Mouse (Mus musculus) spleen, embryonic (tissue): ENCODE data around the gene Vars.
"Not testable (repeated sequence)": the region's sequence is repeated elsewhere in the genome, so short reads cannot be mapped to it uniquely, and the experiment has no call there.

Experiments
- CTCF ChIA-PET: fragments of 350-600 bp; sonication (Branson Sonifier 250); formaldehyde crosslinking; loops from one replicate; lab custom pipeline; 2022; lab: Charles Lee

Vars gene

DNA sequence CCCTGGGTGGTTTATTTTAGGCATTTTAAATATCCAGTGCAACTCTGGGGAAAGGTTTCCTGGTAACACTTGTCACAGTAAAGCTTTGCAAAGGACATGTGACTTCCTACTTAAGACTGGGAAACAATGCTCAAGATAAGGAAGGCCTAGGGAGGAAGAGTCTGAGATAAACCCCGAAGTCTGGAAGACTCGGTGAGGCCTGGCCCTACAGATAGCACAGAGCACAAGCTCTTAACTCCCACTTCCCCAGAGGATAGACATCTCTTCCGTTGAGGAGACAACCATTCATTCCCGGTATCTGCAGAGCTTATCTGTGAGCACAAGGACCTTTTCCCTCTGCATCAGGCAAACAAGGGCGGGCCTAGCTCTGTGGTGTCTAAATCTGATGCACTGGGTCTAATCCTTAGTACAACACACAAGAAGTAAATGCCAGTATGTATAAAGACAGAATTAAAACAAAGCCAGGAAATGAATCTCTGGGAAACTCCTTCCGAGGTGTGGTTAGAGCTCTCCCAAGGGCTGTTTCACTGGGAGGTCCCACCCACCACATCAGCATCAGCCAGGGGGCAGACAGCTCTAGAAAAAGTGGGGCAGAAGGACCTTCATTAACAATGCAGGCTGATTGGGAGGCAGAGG, 21.2 kb downstream of the Vars start:
- CTCF ChIA-PET: interaction anchor here (0.5 to 2.4 kb wide), 4 partner anchors 18 to 37 kb away, joined by 3 to 16 read pairs (median 6); partner anchors contain the start of gene Ddah2

DNA sequence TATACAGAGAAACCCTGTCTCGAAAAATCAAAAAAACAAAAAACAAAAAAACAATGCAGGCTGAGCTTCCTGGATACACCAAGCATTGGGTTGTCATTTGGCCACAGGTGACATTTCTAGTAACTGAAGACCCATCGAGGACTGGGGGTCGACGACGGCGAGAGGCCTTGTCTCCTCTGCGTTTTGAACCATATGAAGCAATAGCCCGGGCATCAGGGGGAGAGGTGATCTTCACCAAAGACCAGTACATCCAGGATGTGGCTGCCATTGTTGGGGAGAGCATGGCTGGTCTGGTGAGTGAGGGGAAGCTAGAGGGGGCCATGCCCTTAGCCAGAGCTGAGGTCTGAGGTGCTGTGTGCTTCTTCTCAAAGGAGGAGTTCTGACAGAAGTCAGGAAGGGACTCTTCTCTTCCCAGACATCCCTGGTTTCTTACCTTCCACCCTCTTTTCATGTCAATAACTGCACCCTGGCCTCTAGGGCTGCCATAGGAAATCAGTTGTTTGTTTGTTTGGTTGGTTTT, 21.8 kb downstream of the Vars start:
- CTCF ChIA-PET: interaction anchor here (0.5 to 2.4 kb wide), 3 partner anchors 17 to 37 kb away, joined by 3 to 16 read pairs (median 3); partner anchors contain the start of gene Ddah2

DNA sequence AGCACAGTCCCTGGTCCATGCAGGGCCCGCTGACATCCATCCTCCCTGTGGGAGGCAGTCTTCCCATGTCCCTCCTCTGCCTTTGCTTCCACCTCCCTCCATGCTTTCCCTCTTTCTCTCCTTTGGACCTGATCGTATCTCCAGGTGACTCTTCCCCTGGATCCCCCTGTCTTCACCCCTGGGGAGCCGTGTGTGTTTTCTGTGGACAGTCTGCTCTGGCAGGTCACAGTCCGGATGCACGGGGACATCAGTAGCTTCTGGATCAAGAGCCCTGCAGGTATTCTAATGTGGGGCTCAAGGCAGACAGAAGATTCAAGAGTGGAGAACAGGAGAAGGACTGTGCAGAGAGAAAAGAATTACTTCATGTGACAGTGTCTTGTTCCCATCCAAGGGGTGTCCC, 22.4 kb downstream of the Vars start:
- CTCF ChIA-PET: interaction anchor here (0.7 kb wide), 1 partner anchor 12 kb away, joined by 3 read pairs; no protein-coding TSS in a partner anchor

DNA sequence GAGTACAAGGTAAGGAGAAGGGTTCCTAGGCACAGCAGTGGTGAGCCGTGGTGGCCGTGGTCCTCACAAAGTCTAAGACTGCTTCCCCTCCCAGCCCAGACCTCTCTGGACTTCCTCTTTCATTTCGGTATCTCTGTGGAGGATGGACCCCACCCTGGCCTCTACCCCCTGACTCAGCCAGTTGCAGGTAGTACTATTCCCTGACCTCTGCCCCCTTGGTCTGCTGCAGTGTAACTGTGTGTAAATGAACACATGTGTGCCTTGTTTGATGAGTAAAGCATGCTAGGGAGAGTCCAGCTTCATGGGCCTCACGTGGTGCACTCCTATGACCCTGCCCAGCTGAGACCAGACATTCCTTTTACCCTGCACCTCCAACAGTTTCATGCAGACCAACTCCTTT, 23.0 kb downstream of the Vars start:
- CTCF ChIA-PET: interaction anchor here (0.7 to 1.2 kb wide), 2 partner anchors 11 to 21 kb away, joined by 3 read pairs; no protein-coding TSS in a partner anchor

DNA sequence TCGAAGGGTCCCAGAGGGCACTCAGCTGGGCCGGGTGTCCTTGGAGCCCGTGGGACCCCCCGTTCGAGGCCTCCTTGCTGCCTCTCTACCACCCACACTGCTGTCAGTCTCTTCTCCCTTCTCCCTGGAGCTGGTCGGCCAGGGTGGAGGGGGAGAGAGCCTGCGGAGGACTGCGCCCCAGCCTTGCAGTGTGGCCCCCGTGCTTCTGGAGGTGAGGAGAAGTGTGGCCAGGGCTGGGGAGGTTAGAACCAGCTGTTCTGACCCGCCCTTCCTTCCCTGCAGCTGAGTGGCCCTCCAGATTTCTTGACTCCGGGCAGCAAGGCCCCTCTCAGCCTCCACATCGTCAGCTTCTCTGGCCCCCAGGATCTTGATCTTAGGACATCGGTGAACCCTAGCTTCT, 23.5 kb downstream of the Vars start:
- CTCF ChIA-PET: interaction anchor here (0.5 to 1.2 kb wide), 2 partner anchors 20 to 50 kb away, joined by 3 to 4 read pairs; no protein-coding TSS in a partner anchor

DNA sequence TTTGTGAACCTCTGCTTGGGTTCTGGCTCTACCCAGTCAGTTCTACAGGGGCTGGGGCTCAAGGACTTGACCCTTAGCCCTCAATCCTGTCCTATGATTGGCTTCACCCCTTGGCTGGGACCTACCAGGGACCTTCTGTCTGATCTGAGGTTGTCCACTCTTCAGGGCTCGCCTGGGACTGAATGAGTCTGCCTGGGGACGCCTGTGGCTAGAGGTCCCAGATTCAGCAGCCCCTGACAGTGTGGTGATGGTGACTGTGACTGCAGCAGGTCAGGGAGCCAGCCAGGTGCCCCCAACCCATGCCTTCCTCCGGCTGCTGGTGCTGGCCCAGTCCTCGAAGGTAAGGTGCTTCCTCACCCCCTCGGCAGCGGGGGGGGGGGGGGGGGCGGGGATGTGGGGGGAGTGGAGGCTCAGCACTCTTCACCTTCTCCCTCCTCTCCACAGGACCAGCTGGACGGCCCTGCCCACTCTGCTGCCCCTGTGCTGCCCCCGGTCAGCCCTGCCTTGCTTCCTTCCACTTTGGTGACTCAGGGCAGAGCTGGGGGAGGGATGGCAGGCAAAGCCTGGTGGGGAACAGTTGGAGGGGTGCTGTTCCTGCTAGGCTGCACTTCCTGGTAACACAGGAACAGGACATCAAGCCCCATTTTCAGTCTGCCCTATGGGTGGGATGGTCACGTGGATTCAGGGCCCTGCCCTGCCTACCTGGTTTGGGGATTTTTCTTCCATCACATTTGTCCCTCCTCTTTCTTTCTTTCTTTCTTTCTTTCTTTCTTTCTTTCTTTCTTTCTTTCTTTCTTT, 24.1 kb downstream of the Vars start:
- CTCF ChIA-PET: interaction anchor here (0.5 to 1.2 kb wide), 2 partner anchors 20 to 51 kb away, joined by 3 to 4 read pairs; no protein-coding TSS in a partner anchor

DNA sequence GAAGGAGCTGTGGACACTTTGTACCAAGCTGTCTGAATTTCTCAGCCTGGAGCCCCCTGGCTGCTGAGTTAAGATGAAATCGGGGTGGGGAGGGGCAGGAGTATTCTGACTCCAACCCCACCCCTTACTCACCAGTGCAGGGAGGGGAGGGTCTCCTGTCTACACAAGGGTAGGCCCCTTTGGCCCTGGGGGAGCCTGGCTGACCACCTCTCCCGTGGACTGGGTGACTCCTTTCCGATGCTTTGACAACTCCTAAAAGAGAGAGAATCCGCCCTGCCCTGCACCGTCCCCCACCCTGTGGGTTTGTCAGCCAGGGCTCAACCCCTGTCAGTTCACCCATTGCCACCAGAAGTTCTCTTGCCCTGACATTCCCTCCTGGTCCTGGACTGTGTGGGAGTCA, 25.4 kb downstream of the Vars start:
- CTCF ChIA-PET: interaction anchor here (0.6 to 0.7 kb wide), 4 partner anchors 19 to 241 kb away, joined by 4 to 5 read pairs (median 4); no protein-coding TSS in a partner anchor

DNA sequence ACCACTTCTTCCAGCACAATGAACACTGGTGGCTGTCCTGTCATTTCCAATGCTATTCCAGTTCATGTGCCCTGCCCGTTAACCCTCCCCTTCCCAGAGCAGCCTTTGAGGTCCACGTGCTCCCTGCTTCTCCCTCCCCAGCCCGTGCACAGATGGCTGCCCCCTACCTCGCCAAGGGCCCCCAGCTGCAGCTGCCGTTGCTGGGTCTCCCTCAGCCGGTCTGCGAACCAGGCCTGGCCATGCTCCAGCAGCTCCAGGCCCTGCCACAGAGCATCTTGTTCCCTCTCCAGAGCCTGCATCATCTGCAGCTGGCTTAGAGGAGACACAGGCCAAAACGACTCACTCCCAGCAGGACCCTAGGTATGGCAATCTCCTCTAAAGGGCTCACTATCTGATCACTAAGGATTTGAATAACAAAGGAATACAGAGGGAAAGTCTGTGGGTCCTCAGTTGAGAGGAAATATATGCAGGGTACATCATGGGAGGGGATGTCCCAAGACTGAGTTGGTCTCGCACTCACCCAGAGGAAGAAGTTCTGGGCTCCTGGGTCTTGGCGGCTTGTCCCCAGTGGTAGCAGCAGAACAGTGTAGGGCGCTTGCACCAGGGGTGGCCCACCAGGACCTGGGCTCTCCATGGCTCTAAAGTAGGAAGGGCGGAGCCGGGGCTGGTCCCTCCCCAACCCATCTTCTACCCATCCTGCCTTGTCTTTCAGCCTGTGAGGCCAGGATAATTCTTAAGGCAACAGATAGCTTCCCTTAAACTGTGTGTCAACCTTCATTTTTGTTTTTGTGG, 26.7 kb downstream of the Vars start, which contains the start of gene Sapcd1:
Gene Sapcd1 (minus strand): TSS at position 740 of the 792 bp plus-strand sequence.
- CTCF ChIA-PET: interaction anchor here (0.6 to 1.2 kb wide), 2 partner anchors 19 to 357 kb away, joined by 4 to 5 read pairs; partner anchors contain the start of gene Msh5

DNA sequence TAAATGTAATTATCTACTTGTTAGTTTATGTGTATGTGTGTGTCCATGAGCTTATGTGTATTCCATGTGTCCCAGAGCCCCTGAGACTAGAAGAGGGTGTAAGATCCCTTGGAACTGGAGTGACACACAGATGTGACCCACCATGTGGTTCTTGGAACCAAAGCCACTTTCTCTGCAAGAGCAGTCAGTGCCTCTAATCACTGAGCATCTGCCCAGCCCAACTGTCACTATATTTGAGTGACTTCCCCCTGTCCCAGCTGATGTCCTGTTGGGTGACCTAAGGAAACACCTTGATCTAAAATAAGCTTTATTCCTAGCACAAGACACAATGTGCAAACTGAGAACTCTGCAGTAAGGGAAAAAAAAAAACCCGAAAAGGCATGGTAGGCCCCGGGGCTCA, 27.5 kb downstream of the Vars start:
- CTCF ChIA-PET: interaction anchor here (0.6 to 1.2 kb wide), 3 partner anchors 18 to 356 kb away, joined by 4 to 5 read pairs (median 5); partner anchors contain the start of gene Msh5

DNA sequence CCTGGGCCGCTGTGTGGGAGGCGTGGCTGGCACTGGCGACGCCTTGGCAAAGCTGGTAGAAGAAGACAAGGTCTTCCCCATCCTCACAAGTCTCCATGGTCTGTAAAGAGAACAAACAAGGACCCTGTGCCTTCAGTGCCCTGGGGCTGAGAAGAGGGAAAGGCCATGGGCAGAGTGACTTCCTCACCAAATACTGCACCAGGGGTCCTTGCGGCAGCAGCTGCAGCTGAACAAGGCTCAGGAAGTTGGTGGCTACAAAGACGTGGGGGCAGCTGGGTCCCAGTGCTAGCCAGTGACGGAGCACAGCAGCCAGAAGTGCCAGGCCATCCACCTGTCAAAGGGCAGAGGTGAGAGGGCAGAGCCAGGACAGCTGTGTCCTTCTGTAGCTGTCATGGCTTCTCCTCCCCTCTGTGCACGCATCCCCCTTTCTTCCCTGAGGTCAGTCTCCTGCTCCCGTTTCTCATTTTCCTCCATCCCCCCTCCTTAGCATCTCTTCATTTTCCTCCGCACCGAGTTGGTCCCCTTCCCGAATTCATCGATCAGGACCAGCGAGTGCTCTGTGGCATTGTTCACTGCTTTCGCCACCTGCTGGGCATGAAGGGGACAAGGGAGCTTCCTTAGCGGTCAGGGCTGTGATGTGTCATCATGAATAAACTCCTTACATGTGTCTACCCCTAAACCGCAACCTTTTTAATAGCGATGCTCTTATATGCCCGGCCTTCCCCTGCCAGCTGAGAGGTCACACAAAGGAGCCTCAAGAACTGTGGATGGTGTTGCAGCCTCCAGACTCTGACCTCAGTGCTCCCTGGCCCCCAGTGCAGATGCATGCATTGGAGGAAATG, 29.1 kb downstream of the Vars start:
- CTCF ChIA-PET: interaction anchor here (0.6 to 1.2 kb wide), 2 partner anchors 30 to 81 kb away, joined by 3 to 5 read pairs; no protein-coding TSS in a partner anchor

DNA sequence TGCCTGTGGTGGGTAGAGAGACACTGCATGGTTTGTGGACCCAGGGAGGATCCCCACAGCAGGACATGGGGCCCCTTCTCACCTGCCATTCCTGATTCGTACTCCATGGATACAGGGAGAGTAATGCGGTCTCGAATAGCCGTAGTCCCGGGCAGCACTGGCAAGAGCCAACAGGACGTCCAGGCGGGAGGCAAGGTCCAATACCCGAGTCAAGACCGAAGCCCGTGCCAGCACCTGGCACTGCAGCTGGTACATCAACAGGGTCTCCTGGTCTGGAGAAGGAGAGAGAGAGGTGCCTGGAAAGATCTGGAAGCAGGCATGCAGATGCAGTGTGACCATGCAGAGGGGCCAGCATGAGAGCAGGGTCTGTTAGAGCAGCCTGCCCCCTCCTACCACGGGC, 30.5 kb downstream of the Vars start:
- CTCF ChIA-PET: no interaction called here

DNA sequence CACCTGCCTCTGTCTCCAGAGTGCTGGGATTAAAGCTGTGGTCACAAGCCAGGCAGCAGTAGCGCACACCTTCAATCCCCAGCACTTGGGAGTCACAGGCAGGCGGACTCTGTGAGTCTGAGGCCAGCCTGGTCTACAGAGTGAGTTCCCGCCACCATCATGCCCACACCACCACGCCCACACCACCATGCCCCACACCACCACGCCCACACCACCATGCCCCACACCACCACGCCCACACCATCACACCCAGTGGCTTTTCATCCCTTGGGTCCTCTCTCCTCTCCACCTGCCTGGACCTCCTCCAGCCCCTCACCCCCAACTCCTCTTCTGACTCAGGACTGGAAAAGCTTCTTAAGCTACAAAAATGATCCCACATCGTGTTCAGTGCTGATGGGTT, 31.1 kb downstream of the Vars start:
- CTCF ChIA-PET: no interaction called here

DNA sequence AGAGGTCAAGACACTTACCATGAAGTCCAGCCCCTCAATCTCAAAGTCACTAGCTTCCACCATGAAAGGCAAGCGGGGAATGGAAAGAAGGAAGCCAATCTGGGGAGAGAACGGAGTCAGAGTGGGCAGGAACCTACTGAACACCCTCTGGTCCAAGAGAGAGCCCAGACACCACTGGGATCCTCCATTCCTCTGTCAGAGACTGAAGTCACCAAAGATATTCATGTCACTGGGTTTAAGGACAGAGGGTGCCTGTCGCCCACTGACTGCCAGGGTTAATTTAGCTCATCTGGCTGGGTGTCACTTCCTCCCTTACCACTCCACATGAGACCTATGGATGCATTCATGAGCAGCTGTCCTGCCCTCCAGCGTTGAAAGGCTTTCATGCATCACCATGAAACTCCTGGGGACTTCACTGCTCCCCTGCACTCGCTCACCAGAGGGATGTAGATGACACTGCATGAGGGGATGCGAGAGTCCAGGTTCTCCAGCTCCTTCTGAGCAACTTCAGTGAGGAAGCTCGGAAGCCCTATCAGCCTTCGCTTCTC, 31.6 kb downstream of the Vars start:
- CTCF ChIA-PET: no interaction called here

DNA sequence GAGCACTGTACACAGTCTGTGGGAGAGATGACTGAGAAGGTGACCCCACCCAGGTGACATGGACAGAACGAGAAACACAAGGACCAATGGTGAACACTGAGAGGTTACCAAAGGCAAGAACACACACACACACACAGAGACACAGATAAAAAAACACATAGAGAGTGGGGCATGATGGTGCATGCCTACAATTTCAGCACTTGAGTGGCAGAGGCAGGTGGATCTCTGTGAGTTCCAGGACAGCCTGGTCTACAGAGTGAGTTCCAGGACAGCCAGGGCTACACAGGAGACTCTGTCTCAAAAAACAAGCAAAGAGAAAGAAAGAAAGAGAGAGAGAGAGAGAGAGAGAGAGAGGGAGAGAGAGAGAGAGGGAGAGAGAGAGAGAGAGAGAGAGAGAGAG, 32.9 kb downstream of the Vars start:
- CTCF ChIA-PET: not testable (repeated sequence)

DNA sequence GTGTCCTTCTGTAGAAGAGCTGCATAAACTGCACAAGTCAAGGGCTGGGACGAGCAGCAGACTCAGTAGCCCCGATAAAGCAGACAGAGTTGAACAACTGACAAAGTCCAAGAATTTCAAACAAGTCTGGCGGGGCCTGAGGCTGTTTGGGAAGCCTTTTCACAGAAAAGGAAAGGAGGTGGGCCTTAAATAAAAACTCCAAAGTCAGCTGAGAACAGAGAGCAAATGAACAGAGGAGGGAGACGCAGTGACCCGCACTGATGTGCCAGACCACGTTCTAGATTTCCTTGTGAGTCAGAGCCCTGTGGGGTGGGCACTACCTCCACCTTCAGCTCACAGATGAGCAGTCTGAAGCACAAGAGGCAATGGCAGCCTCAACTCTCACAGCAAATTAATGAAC, 34.1 kb downstream of the Vars start:
- CTCF ChIA-PET: interaction anchor here (0.6 to 0.7 kb wide), 2 partner anchors 12 to 90 kb away, joined by 3 read pairs; no protein-coding TSS in a partner anchor

DNA sequence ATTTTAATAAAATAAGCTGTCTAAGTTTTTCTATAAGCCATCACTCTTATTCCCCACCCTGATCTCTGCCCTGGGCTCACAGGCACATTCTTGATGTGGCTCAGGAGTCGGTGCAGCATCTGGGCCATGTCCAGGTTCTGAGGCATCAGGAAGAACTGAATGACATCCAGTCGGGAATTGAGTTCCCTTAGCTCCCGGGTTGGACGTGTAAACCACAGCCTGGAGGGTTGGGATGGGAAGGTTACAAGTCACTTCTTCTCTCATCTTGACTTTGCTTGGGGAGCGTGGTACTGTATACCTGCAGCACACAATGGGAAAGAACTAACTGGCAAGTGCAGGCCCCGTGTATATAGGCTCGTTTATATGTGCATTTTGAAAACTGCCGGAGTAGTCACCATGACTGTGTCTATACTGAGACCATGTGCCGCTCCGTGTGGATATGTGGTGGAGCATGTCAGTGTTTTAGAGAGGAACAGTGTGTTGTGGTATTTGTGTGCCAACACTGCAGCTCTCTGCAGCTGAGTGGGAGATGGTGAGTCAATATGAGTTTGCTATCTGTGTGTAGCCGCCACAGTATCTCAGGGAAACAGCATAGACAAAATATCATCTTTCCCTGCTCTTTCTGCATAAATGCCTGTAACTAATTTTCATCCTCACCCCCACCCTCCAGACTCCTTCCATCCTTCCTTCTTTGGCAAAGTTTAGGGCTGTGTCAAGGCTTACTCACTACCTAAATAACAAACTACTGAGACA, 38.5 kb downstream of the Vars start:
- CTCF ChIA-PET: interaction anchor here (0.7 kb wide), 1 partner anchor 206 kb away, joined by 3 read pairs; no protein-coding TSS in a partner anchor

DNA sequence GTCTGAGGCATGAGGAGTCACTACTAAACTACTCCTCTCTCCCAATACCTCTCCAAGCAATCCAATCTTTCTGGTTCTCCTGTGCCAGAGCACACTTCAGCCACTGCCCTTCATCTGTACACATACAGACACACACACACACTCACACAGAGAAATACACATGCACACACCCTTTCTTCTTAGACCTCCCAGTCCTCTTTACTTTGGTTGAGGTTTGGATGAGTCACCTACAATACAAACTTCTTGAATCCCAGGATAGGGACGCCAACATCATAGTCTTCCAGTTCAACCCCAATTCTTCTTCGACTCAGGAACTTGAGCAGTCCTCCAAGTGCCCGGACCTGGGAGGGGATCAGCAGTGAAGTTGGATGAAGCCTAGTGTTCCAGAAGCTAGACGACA, 43.0 kb downstream of the Vars start:
- CTCF ChIA-PET: interaction anchor here (1.3 kb wide), 1 partner anchor 20 kb away, joined by 3 read pairs; no protein-coding TSS in a partner anchor
